Mouse (Mus musculus) common myeloid progenitor, adult 5-6 weeks (primary cell): ENCODE data around the gene Dynlt1f. TPM values are rescaled to one million over a fixed set of nuclear protein-coding genes. Genes with fewer than 3 reads are reported as not detected.
"Not testable (repeated sequence)": the region's sequence is repeated elsewhere in the genome, so short reads cannot be mapped to it uniquely, and the experiment has no call there.

ENCODE experiments used
- ATAC-seq: replicated peaks from 2 replicates; pipeline ENCODE4 v1.8.0; 2016; ENCODE audit warnings: low read depth, mild to moderate bottlenecking, moderate TSS enrichment, inconsistent platforms; ENCODE audit not compliant: poor library complexity, severe bottlenecking
- total RNA-seq: library from RNA; stranded (forward); fragments of 200-1000, 187-1606 nt; gene quantifications from 2 replicates; pipeline ENCODE4 v1.2.3, GENCODE M21; 2017

The Dynlt1f gene
- total RNA-seq, 1 experiment from 2014 or later: 97.8 TPM

GRCm38 (mm10) chr17:6662840-6663239, 7.1 kb upstream of the Dynlt1f start:
- not testable (repeated sequence) for ATAC-seq

- not testable (repeated sequence) for ATAC-seq
These were observed 5.6 kb upstream of the Dynlt1f start for GRCm38 (mm10) chr17:6661093-6661816.

- not testable (repeated sequence) for ATAC-seq
These were observed 4.9 kb upstream of the Dynlt1f start for GRCm38 (mm10) chr17:6660589-6660988.

GRCm38 (mm10) chr17:6658801-6659200, 3.1 kb upstream of the Dynlt1f start, which contains the start of gene Sytl3:
Gene Sytl3, plus strand, starts transcription at chr17:6659093.
- not testable (repeated sequence) for ATAC-seq

- ATAC-seq: not testable (repeated sequence)
These were observed 771 bp upstream of the Dynlt1f start for GRCm38 (mm10) chr17:6656471-6656870.

GRCm38 (mm10) chr17:6655087-6655511, 601 bp downstream of the Dynlt1f start:
- ATAC-seq: peak; percentile 70

- ATAC-seq: not testable (repeated sequence)
These were observed 2.3 kb downstream of the Dynlt1f start for GRCm38 (mm10) chr17:6653341-6653946.

GRCm38 (mm10) chr17:6650904-6651565, 4.7 kb downstream of the Dynlt1f start:
- not testable (repeated sequence) for ATAC-seq

- not testable (repeated sequence) for ATAC-seq
These were observed 8.2 kb downstream of the Dynlt1f start for GRCm38 (mm10) chr17:6647452-6647851.

- ATAC-seq: not testable (repeated sequence)
These were observed 8.9 kb downstream of the Dynlt1f start for GRCm38 (mm10) chr17:6646841-6647240.

GRCm38 (mm10) chr17:6645668-6646067, 10.0 kb downstream of the Dynlt1f start:
- ATAC-seq: not testable (repeated sequence)

- not testable (repeated sequence) for ATAC-seq
These were observed 11.0 kb downstream of the Dynlt1f start for GRCm38 (mm10) chr17:6644673-6645072.

- ATAC-seq: not testable (repeated sequence)
These were observed 11.5 kb downstream of the Dynlt1f start for GRCm38 (mm10) chr17:6644210-6644609.

- peak; percentile 88 for ATAC-seq
These were observed 14.8 kb downstream of the Dynlt1f start for GRCm38 (mm10) chr17:6640771-6641429.

- ATAC-seq: peak; percentile 20; the same call in 1 of the 2 replicates
These were observed 15.6 kb downstream of the Dynlt1f start for GRCm38 (mm10) chr17:6640044-6640637.

- not testable (repeated sequence) for ATAC-seq
These were observed 16.2 kb downstream of the Dynlt1f start for GRCm38 (mm10) chr17:6639486-6639885.

- not testable (repeated sequence) for ATAC-seq
These were observed 17.3 kb downstream of the Dynlt1f start for GRCm38 (mm10) chr17:6638444-6638843.

GRCm38 (mm10) chr17:6637434-6637833, 18.3 kb downstream of the Dynlt1f start:
- not testable (repeated sequence) for ATAC-seq

GRCm38 (mm10) chr17:6636861-6637260, 18.8 kb downstream of the Dynlt1f start:
- ATAC-seq: no peak

- not testable (repeated sequence) for ATAC-seq
These were observed 19.9 kb downstream of the Dynlt1f start for GRCm38 (mm10) chr17:6635781-6636180.
